Mouse (Mus musculus): ENCODE measurements around the gene Atl3. TPM values are rescaled to one million over a fixed set of nuclear protein-coding genes. Genes with fewer than 3 reads are reported as not detected.

The Atl3 gene
- polyA plus RNA-seq, 1 experiment from 2014 or later, result 9.2 TPM

DNA sequence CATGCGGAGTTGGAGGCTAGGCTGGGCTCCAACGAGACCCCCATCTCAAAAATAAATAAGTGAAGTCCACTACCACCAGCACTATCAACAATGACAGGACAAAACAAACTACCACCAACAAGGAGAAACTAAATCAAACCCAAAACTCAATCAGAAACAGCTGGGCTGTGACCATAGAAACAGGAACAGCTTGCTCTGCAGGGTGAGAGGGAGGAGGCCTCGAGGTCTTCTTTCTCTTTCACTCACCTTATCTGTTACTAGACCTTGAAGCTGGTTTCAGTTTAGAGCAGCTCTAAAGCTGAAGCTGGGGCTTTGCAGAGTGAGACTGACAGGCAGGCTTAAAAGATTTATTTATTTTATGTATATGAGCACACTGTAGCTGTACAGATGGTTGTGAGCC is 67.6 kb downstream of the Atl3 start:
- Histone ChIP-seq H3K4me3 (ENCODE audit: low read length) (no peak overlapping the region), H3K4me1 (ENCODE audit: control insufficient read depth, insufficient read depth, low read length) (peaks cover 3% of the 10 kb centered on the region; the same call in 1 of the 2 replicates), H3K9ac (ENCODE audit: low read length) (no peak overlapping the region), H3K9me3 (replicated peaks; ENCODE audit: control insufficient read depth, low read length) (no peaks in the 10 kb centered on the region), H3K4me2 (ENCODE audit: low read depth, low read length) (no peak overlapping the region), H3K36me3 (ENCODE audit: control insufficient read depth, insufficient read depth) (no peaks in the 10 kb centered on the region), H3K27me3 (ENCODE audit: control insufficient read depth, insufficient read depth, low read length) (no peaks in the 10 kb centered on the region), H3K27ac (ENCODE audit: low read length) (no peak overlapping the region)
- ATAC-seq (replicated peaks; ENCODE audit: extremely low read depth, insufficient read depth, low FRiP score), result no peak
- 59% methylated on average over 3 of the region's 3 CpGs for WGBS

DNA sequence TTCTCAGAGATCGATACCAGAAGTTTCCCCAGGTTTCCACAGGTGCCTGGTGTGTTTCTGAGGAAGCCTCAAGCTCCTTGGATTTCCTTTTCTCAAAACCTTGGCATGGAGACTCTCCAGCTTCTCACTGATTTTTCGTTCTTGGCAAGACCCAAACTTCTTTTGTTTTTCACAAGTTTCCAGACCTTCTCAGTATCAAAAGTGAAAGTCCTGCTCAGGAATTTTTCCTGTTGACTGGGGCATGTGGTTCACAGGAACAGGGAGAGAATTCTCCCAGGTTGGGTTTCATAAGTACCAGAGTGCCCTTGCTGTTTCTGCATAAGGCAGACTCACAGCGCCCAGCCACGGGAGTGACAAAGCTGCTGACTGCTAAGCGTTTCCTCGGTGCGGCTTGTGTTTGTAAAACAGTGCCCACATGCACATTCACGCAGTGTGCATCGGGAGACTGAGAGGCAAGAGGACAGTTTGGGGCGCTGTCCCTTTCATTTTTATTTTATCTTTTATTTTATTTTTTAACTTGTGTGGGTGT is 68.8 kb downstream of the Atl3 start:
- Histone ChIP-seq H3K9ac (ENCODE audit: low read length) (no peak overlapping the region), H3K27me3 (ENCODE audit: control insufficient read depth, insufficient read depth, low read length) (no peaks in the 10 kb centered on the region), H3K9me3 (replicated peaks; ENCODE audit: control insufficient read depth, low read length) (no peaks in the 10 kb centered on the region), H3K4me2 (ENCODE audit: low read depth, low read length) (no peak overlapping the region), H3K36me3 (ENCODE audit: control insufficient read depth, insufficient read depth) (no peaks in the 10 kb centered on the region), H3K4me3 (ENCODE audit: low read length) (no peak overlapping the region), H3K27ac (ENCODE audit: low read length) (no peak overlapping the region), H3K4me1 (ENCODE audit: control insufficient read depth, insufficient read depth, low read length) (peaks cover 3% of the 10 kb centered on the region; the same call in 1 of the 2 replicates)
- WGBS, result 73% methylated on average over 10 of the region's 10 CpGs
- ATAC-seq (replicated peaks; ENCODE audit: extremely low read depth, insufficient read depth, low FRiP score), result no peak

DNA sequence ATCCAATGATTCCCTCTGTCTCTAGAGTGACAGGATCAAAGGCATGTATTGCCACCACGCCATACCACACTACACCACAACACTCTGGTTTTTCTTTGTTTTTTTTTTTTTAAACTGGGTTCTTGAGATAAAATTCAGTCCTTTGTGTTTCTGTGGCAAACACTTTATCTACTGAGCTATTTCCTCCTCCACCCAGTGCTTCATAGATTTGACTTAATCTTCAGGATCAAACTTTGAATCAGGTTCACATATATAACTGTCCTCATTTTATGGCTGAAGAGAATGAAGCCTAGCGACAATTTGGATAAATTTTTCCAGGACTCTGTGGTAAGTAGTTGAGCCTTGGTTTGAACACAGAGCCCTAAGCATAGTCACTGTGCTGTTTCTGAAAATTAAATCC is 69.8 kb downstream of the Atl3 start:
- Histone ChIP-seq H3K4me3 (ENCODE audit: low read length) (no peak overlapping the region), H3K36me3 (ENCODE audit: control insufficient read depth, insufficient read depth) (no peaks in the 10 kb centered on the region), H3K27ac (ENCODE audit: low read length) (no peak overlapping the region), H3K9me3 (replicated peaks; ENCODE audit: control insufficient read depth, low read length) (no peaks in the 10 kb centered on the region), H3K27me3 (ENCODE audit: control insufficient read depth, insufficient read depth, low read length) (no peaks in the 10 kb centered on the region), H3K4me1 (ENCODE audit: control insufficient read depth, insufficient read depth, low read length) (0 out of 2 replicates have a peak, but pooled peaks cover 3% of the 10 kb centered on the region), H3K9ac (ENCODE audit: low read length) (no peak overlapping the region), H3K4me2 (ENCODE audit: low read depth, low read length) (no peak overlapping the region)
- 88% methylated on average over 2 of the region's 2 CpGs for WGBS
- ATAC-seq (replicated peaks; ENCODE audit: extremely low read depth, insufficient read depth, low FRiP score), result no peak

DNA sequence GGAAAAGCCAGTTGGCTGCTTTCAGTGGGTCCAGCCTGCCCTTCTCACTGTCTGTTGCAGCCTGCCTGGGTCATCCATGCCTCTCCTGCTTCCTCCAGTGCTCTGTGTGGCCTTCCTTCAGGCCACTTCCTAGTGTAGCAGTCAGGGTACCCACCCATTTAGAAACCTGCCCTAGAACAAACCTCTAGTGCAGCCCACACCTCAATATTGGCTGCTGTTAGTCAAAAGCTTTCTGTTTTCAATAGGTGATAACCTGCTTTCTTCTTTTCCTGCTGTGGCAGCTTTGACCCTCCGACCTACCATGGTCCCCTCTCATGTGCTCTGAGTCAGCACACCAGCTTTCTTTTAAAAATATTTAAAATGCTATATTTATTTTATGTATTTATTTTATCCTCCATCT is 70.6 kb downstream of the Atl3 start:
- Histone ChIP-seq H3K27ac (ENCODE audit: low read length) (no peak overlapping the region), H3K4me1 (ENCODE audit: control insufficient read depth, insufficient read depth, low read length) (no peaks in the 10 kb centered on the region), H3K27me3 (ENCODE audit: control insufficient read depth, insufficient read depth, low read length) (no peaks in the 10 kb centered on the region), H3K9ac (ENCODE audit: low read length) (no peak overlapping the region), H3K36me3 (ENCODE audit: control insufficient read depth, insufficient read depth) (no peaks in the 10 kb centered on the region), H3K9me3 (replicated peaks; ENCODE audit: control insufficient read depth, low read length) (no peaks in the 10 kb centered on the region), H3K4me3 (ENCODE audit: low read length) (no peak overlapping the region), H3K4me2 (ENCODE audit: low read depth, low read length) (no peak overlapping the region)
- ATAC-seq (replicated peaks; ENCODE audit: extremely low read depth, insufficient read depth, low FRiP score), result no peak
- 79% methylated on average over 1 of the region's 1 CpGs for WGBS

DNA sequence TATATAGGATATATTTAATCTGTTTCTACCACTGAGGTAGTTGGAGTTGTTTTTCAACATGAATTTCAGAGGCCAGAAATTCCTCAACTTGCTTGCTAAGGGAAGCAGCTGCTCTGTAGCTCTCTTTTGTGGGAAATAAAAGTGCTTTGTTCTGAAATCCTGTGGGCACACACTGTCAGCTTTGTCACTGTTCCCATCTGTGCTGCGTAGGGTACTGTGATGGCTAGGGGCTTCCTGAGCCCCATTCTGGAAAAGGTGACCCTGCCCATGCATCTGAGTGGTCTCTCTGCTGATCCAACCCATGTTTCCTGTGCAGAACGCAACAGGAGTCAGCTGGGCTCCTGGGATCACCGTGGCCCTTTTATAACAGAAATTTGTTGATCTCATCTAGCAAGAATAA is 73.0 kb downstream of the Atl3 start:
- Histone ChIP-seq H3K27me3 (ENCODE audit: control insufficient read depth, insufficient read depth, low read length) (no peaks in the 10 kb centered on the region), H3K4me2 (ENCODE audit: low read depth, low read length) (no peak overlapping the region), H3K9me3 (replicated peaks; ENCODE audit: control insufficient read depth, low read length) (no peaks in the 10 kb centered on the region), H3K4me3 (ENCODE audit: low read length) (no peak overlapping the region), H3K36me3 (ENCODE audit: control insufficient read depth, insufficient read depth) (no peaks in the 10 kb centered on the region), H3K4me1 (ENCODE audit: control insufficient read depth, insufficient read depth, low read length) (no peaks in the 10 kb centered on the region), H3K27ac (ENCODE audit: low read length) (no peak overlapping the region), H3K9ac (ENCODE audit: low read length) (no peak overlapping the region)
- 71% methylated on average over 3 of the region's 3 CpGs for WGBS
- no peak for ATAC-seq (replicated peaks; ENCODE audit: extremely low read depth, insufficient read depth, low FRiP score)

DNA sequence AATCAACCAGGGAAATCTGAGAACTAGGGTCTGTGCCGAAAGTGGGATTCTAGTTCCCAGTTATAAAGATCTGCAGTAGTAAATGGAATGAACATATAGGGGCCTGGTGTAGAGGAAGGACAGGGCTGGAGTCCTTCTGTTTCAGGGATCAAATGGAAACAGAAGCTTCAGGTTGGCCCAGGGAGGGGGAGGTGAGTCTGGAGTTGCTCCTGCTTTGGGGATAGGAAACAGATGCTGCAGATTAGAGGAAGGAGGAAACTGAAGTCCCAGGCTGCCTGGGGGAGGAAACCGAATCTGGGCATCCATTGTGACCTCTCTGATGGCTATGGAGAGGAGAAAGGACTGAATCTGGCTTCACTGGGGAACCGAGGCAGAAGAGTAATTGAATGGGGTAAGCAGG is 74.5 kb downstream of the Atl3 start:
- Histone ChIP-seq H3K4me1 (ENCODE audit: control insufficient read depth, insufficient read depth, low read length) (no peaks in the 10 kb centered on the region), H3K27me3 (ENCODE audit: control insufficient read depth, insufficient read depth, low read length) (no peaks in the 10 kb centered on the region), H3K27ac (ENCODE audit: low read length) (no peak overlapping the region), H3K36me3 (ENCODE audit: control insufficient read depth, insufficient read depth) (no peaks in the 10 kb centered on the region), H3K9me3 (replicated peaks; ENCODE audit: control insufficient read depth, low read length) (no peaks in the 10 kb centered on the region), H3K4me2 (ENCODE audit: low read depth, low read length) (no peak overlapping the region), H3K4me3 (ENCODE audit: low read length) (no peak overlapping the region), H3K9ac (ENCODE audit: low read length) (no peak overlapping the region)
- WGBS, result 50% methylated on average over 3 of the region's 3 CpGs
- no peak for ATAC-seq (replicated peaks; ENCODE audit: extremely low read depth, insufficient read depth, low FRiP score)

DNA sequence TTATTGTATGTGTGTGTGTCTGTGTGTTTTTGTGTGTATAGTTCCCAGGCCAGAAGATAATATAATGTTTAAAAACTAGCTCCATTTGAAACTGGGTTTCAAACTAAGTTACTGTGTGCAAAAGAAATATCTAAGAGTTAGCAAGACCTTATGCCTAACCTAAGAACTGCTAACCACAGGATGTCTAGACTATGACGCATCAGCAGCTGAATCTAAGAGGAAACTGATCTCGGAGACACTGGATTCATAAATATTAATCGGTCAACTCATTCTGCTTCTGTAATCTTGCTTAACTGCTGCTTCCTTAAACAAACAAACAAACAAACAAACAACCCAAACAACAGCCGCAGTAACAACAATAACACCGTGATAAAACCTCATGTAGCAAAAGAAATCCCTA is 75.8 kb downstream of the Atl3 start:
- ATAC-seq (replicated peaks; ENCODE audit: extremely low read depth, insufficient read depth, low FRiP score), result no peak
- Histone ChIP-seq H3K4me3 (ENCODE audit: low read length) (no peak overlapping the region), H3K36me3 (ENCODE audit: control insufficient read depth, insufficient read depth) (no peaks in the 10 kb centered on the region), H3K4me2 (ENCODE audit: low read depth, low read length) (no peak overlapping the region), H3K27me3 (ENCODE audit: control insufficient read depth, insufficient read depth, low read length) (no peaks in the 10 kb centered on the region), H3K9me3 (replicated peaks; ENCODE audit: control insufficient read depth, low read length) (no peaks in the 10 kb centered on the region), H3K4me1 (ENCODE audit: control insufficient read depth, insufficient read depth, low read length) (no peaks in the 10 kb centered on the region), H3K27ac (ENCODE audit: low read length) (no peak overlapping the region), H3K9ac (ENCODE audit: low read length) (no peak overlapping the region)
- 77% methylated on average over 5 of the region's 5 CpGs for WGBS

DNA sequence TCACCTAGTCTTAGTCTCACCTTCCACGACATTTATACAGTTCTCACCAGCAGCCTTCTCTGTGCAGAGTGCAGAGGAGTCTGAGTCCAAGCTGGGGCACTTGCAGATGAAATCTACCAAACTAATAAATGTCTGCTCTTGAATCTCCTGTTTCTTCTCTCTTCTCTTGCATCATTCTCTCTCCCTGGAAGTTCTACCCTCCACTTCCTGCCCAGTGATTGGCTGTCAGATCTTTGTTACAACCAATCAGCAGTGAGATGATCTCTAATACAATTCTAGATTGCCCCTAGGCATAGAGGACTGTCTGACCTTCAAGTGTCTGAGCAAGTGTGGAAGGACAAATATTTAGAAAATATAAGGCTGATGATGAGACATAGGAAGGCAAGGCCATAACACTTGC is 82.3 kb downstream of the Atl3 start:
- no peak overlapping the region for H3K27ac ChIP-seq (ENCODE audit: low read length)
- 0 out of 2 replicates have a peak, but pooled peaks cover 2% of the 10 kb centered on the region for H3K4me1 ChIP-seq (ENCODE audit: control insufficient read depth, insufficient read depth, low read length)
- H3K9me3 ChIP-seq (replicated peaks; ENCODE audit: control insufficient read depth, low read length), result no peaks in the 10 kb centered on the region
- ATAC-seq (replicated peaks; ENCODE audit: extremely low read depth, insufficient read depth, low FRiP score), result no peak
- no peak overlapping the region for H3K9ac ChIP-seq (ENCODE audit: low read length)
- no peak overlapping the region for H3K4me3 ChIP-seq (ENCODE audit: low read length)
- no peaks in the 10 kb centered on the region for H3K27me3 ChIP-seq (ENCODE audit: control insufficient read depth, insufficient read depth, low read length)
- 85% methylated on average over 1 of the region's 1 CpGs for WGBS
- H3K36me3 ChIP-seq (ENCODE audit: control insufficient read depth, insufficient read depth), result peaks cover 10% of the 10 kb centered on the region
- no peak overlapping the region for H3K4me2 ChIP-seq (ENCODE audit: low read depth, low read length)

DNA sequence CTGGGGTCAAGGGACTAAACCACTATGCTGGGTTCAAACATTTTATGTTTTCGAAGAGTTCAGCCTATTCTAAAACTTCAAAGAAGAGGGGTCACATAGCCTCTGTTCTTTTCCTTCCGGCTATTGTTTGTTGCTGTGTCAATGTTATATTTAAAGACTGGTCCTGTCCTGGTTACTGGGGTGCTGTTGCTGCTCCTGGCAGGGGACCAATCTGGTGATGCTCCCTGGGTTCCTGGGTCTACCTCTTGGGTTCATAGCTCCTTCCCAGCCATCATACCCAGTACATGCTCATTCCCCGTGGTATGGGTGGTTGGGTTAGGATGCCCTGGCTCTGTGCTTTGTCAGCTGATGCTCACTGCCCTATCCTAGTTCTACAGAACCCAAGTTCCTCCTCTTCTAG is 83.9 kb downstream of the Atl3 start:
- 81% methylated on average over 3 of the region's 3 CpGs for WGBS
- Histone ChIP-seq H3K27me3 (ENCODE audit: control insufficient read depth, insufficient read depth, low read length) (no peaks in the 10 kb centered on the region), H3K36me3 (ENCODE audit: control insufficient read depth, insufficient read depth) (peaks cover 10% of the 10 kb centered on the region), H3K4me1 (ENCODE audit: control insufficient read depth, insufficient read depth, low read length) (peaks cover 4% of the 10 kb centered on the region; the same call in 1 of the 2 replicates), H3K4me3 (ENCODE audit: low read length) (no peak overlapping the region), H3K9me3 (replicated peaks; ENCODE audit: control insufficient read depth, low read length) (no peaks in the 10 kb centered on the region), H3K9ac (ENCODE audit: low read length) (no peak overlapping the region), H3K4me2 (ENCODE audit: low read depth, low read length) (no peak overlapping the region), H3K27ac (ENCODE audit: low read length) (no peak overlapping the region)
- ATAC-seq (replicated peaks; ENCODE audit: extremely low read depth, insufficient read depth, low FRiP score), result no peak

All from heart, embryonic 16.5 days (tissue).